Mouse (Mus musculus) ES-Bruce4 (cell line): ENCODE data around the gene Tnfrsf14.

Source experiments
- CTCF ChIP-seq: IDR thresholded peaks from one replicate; pipeline ENCODE4 v1.8.1; 2011; ENCODE audit warnings: low read depth, low read length
- EP300 ChIP-seq: IDR thresholded peaks from 2 replicates; pipeline ENCODE4 v1.6.1; 2011; ENCODE audit warnings: low read depth, low read length; ENCODE audit not compliant: insufficient read depth
- POLR2A ChIP-seq: IDR thresholded peaks from one replicate; pipeline ENCODE4 v1.8.1; 2011; ENCODE audit warnings: low read length; ENCODE audit not compliant: insufficient read depth

GRCm38 (mm10) chr4:154965856-154966255, 37.5 kb upstream of the Tnfrsf14 start:
- TF ChIP-seq CTCF (no peak), EP300 (no peak), POLR2A (no peak)
